Mouse (Mus musculus): ENCODE measurements around the gene Ccdc34.

- TF ChIP-seq CTCF (conservative IDR thresholded peaks at IDR 0.05; ENCODE audit: insufficient read depth, insufficient read length, low read depth, low read length), result no peak
- no peak for TF ChIP-seq POLR2A (IDR thresholded peaks at IDR 0.05; ENCODE audit: low read depth, low read length)
Observed at GRCm38 (mm10) chr2:109995061-109995460, 22.6 kb upstream of the Ccdc34 start.
